Mouse (Mus musculus): ENCODE measurements around the gene Foxc2.
A peak's percentile ranks its signal among the peaks of the same experiment; 100 is the strongest.

Foxc2 gene

DNA sequence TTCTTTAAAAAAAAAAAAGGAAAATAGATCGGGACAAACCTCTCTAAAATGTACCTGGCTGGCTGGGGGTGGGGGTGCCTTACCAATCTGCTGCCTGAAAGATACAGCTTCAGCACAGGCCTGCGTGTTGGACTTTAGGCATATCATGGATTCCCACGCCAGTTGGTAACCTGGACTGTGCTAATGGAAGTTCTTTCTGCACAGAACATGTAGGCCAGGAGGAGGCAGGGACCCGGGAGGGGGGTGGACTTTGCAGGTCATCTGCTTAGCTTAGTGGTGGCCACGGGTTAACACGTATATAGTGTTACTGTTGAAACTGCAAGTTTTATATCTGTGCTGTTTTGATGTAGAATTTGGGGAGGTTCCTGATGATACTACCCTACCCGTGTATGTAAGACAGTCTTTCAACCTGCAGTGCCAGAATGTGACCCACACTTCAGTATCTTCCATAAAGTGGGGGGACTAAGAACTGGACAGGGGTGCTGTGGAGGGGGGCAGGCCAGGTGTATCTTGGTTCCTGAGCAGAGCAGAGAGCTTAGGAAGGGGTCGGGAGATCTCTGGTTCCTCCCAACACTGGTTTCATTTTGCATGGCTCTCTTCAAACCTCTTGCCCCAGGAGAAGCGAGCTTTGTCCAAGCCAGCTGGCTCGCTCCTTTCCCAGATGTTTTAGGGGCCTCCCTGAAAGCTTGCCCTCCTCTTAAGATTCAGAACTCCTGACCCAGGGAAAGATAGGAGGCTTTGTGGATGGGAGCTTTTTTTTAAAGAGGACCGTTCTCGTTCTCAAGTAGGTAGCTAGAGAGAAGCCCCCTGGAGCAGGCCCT lies 3.9 kb downstream of the Foxc2 start:
- no peak for DNase-seq (ENCODE audit: low read depth)

DNA sequence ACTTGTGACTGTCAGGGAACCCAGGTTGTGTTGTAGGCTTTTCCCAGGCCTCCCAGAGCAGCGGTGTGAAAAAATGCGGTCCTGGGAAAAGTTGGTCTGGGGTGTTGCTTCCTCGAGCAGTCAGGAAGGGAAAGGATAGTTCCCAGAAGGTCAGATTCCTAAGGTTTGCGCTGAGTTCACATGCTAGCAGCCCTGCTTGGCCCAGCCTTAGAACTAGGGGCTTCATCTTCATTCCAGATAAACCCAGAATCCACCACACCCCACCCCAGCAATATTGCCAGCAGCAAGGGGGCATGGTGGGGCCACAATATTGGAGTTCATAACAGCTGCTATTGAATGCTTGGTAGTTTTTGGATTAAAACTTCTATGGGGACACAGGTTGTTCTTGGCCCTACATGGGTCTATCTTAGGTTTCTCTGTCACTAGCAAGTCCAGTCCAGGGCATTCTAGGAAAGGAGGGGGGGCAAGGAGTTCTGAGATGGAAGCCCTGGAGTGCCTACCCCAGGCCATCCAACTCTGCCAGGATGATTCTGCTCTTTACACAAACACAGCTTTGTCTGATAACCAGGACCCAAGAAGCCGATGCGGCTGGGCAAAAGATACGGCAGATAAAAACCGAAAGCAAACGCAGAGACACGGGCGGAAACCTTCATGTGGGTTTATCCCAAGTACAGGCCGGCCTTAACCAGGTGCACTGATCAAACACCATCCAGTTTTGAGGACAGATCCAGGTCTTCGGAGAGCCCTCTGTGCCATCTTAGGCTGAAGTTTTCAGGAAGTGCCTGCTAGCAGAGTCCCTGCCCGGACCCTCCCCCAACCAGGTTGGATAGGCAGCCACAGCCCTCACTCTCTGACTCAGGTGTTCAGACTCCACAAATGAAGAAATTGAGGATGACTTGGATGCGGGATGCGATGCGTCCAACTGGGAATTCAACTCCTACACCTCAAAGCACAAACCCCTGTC lies 4.8 kb downstream of the Foxc2 start:
- no peak for DNase-seq (ENCODE audit: low read depth)

GRCm38 (mm10) chr8:121121704-121122103 lies 5.7 kb downstream of the Foxc2 start:
- no peak for DNase-seq (ENCODE audit: low read depth)

DNA sequence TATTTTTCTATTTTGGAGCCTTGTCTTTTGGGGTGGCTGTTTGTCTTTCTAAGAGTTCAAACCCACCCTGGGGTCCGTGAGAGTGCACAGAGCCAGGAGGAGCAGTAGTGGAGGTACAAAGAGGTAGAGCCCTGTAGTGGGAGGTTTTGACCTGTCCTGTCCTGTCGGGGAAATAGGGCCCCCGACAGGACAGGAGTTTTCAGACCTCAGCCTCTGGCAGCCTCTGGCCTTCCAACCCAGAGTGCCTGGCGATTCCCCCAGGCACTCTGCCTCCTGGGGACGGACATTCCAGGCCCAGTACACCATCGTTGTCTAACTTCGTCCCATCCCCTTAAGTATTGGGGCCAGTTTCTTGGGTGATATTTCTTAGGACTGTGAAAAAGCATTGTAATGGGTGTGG lies 6.4 kb downstream of the Foxc2 start:
- DNase-seq (ENCODE audit: low read depth), result no peak

DNA sequence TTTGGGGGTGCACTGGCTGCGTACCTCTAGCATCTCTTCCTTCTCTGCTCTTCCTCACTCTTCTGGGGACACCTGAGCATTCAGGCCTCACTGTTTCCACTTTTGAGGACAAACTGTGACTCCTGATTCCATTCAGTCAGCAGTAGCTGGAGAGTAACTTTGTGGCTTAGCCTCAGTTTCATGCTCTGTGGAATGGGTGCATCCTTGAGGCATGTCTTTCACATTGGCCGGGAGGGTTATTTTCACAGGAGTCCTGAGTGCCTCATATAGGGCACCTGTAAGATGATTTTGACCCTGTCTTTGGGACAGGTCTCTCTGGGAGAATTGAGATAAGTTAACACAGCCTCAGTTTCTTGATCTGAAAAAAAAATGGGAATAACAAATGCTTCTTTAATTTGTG lies 7.1 kb downstream of the Foxc2 start:
- no peak for DNase-seq (ENCODE audit: low read depth)

GRCm38 (mm10) chr8:121124547-121125239 lies 8.7 kb downstream of the Foxc2 start:
- DNase-seq (ENCODE audit: low read depth), result no peak

GRCm38 (mm10) chr8:121125311-121125876 lies 9.4 kb downstream of the Foxc2 start:
- DNase-seq (ENCODE audit: low read depth), result no peak

- DNase-seq (ENCODE audit: low read depth), result no peak
Observed at GRCm38 (mm10) chr8:121126191-121126590, 10.2 kb downstream of the Foxc2 start.

- no peak for DNase-seq (ENCODE audit: low read depth)
Observed at GRCm38 (mm10) chr8:121126694-121127093, 10.7 kb downstream of the Foxc2 start.

- no peak for DNase-seq (ENCODE audit: low read depth)
Observed at GRCm38 (mm10) chr8:121127291-121127701, 11.3 kb downstream of the Foxc2 start.

DNA sequence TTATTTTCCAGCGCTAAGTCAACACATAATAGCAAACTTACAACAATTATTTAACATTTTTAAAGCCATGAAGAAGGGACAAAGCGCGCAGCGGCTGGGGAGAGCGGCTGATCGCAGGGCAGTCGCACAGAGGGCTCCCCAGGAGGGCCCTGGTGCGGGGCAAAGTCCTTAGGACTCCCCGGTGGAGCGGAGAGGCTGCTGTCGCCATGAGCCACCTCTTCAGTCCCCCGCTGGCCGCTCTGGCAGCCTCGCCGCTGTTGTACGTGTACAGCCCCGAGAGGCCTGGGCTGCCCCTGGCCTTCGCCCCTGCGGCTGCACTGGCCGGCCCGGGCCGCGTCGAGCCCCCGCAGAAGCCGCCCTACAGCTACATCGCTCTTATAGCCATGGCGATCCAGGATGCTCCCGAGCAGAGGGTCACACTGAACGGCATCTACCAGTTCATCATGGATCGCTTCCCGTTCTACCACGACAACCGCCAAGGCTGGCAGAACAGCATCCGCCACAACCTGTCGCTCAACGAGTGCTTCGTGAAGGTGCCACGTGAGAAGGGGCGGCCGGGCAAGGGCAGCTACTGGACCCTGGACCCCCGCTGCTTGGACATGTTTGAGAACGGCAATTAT lies 11.9 kb downstream of the Foxc2 start, which contains the start of gene Foxl1:
Foxl1 (plus strand) TSS at position 185 of the 620 bp plus-strand sequence.
- DNase-seq (ENCODE audit: low read depth), result no peak

- no peak for DNase-seq (ENCODE audit: low read depth)
Observed at GRCm38 (mm10) chr8:121128531-121129264, 12.7 kb downstream of the Foxc2 start.

DNA sequence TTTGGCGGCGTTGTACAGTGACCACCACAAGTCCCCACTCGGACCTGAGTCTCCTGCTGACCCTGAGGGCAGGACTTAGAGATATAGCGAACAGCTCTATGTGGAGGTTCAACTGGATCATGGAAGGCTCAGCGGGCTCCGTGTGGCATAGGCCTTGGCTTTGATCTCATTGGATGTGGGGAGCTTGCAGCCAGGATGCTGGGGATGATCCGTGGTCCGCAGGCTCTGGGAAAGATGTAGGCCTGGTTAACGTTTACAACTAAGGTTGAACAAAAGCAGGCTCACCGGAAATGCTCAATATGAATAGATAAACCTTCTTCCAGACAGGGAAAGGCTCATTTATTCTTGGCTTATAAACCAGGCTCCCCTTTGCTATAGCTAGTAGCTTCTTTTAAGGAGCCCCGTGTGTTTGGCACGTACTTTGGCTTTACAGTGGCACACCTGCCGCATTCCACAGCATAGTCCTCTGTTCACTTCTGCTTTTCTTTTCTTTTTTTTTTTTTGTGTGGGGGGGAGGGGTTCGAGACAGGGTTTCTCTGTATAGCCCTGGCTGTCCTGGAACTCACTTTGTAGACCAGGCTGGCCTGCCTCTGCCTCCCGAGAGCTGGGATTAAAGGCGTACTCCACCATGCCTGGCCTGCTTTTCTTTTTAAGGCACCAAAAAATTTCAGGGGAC lies 13.4 kb downstream of the Foxc2 start:
- no peak for DNase-seq (ENCODE audit: low read depth)

DNA sequence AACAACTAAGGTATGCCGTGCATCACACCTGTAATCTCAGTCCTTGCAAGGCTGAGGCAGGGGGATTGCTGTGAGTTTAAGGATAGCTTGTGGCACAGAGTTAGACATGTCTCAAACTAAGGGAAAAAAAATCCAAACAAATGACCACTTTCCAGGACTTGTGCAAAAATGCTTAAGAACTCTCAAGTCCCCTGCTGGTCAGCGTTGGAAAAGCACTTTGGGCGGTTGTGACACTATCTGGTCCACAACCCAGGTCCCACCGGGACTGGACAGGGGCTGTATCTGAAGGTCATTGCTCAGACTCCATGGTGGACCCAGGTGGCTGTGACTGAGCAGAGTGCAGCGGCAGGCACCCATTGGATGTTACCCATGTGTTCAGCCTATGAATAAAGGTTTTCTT lies 14.6 kb downstream of the Foxc2 start:
- peak; percentile 25 for DNase-seq (ENCODE audit: low read depth)

- no peak for DNase-seq (ENCODE audit: low read depth)
Observed at GRCm38 (mm10) chr8:121132961-121133513, 17.1 kb downstream of the Foxc2 start.

DNA sequence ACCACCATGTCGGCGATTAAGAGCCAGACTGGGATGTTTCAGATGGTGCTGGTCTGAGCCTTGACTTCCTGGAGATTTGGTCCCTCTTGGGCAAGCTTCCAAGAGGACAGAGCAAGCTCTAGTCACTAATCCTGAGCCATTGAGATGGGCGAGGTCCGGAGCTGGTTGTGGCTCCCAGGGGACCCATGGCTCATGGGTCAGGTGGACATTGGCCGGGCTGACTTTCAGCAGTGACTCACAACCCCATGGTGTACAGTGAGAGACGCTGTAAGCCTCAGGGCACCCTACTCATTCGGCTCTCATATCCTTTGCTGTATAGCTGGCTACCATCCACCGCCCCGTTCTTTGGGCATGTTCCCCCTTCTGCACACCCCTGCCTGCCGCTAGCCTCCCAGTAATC lies 18.1 kb downstream of the Foxc2 start:
- DNase-seq (ENCODE audit: low read depth), result no peak

DNA sequence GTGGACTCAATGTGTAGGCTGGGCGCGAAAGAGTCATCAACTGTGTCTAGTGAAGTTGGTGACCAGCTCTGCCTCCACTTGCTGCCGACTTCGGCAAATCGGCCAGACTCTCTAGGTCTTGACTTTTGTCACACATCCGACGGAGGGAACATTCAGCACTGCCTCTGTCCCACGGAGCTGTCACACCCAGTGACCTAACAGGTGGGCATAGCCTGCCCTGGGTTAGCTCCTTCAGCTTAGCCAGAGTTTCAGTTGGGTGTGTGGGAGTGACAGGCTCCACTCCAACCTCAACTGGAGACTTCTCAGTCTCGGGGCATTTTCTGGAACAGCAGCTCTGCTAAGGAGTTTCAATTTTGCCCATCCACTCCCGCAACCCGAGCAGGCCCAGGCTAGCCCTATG lies 18.5 kb downstream of the Foxc2 start:
- no peak for DNase-seq (ENCODE audit: low read depth)

DNA sequence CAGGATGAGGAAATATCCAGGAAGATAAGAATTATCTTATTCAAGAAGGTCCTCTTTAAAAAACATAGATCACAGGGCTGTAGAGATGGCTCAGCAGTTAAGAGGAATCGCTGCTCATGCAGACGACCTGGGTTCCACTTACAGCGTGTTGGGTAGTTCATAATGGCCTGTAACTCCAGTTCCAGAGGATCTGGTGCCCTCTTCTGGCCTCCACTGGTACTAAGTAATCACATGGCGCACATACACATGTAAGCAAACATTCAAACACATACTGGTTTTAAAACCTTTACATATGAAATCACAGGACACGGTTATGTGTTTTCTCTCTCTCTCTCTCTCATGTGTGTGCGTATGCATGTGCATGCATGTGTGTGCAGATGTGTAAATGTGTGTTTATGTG lies 20.9 kb downstream of the Foxc2 start:
- DNase-seq (ENCODE audit: low read depth), result no peak

GRCm38 (mm10) chr8:121145457-121146134 lies 29.6 kb downstream of the Foxc2 start:
- peak; percentile 40 for DNase-seq (ENCODE audit: low read depth)
